Mouse (Mus musculus): ENCODE data around the gene B230104I21Rik. TPM values are rescaled to one million over a fixed set of nuclear protein-coding genes. Genes with fewer than 3 reads are reported as not detected.

Gene B230104I21Rik
- total RNA-seq, 1 experiment from 2014 or later, result not detected

DNA sequence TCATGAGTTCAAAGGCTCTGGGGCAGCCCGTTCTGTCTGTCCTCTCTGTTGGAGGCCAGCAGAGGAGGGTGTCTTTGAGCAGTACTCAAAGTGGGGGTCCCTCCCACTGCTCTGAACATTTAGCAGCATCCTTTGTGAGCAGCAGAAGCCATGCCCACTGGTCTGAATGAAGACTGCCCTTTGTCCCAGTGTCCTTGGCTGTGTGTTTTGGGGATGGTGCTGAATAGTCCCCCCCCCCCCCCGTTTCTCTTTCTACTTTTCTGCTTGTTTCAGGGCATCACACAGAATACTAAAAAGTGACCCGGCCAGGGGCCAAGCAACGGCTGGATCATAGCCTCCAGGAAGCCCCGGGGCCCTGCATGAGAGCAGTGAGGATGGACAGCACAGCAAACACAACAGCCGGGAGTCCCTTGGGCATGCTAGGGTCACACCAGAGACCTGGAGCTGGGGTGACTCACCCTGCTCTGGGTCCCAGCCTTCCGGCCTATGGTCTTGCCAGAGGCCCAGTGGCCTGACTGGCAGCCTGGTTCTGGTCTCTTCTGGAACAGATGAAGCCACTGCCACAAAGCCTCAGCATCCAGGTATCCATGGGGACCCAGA, 58.3 kb downstream of the B230104I21Rik start:
- DNase-seq, result no peak

- no peak for DNase-seq
Measured at GRCm38 (mm10) chr4:154396652-154397301, 60.9 kb downstream of the B230104I21Rik start.

Other genes starting within 250 kb of the B230104I21Rik start
- not detected in 2 replicates for gene Trp73, start 195.9 kb upstream of the B230104I21Rik start, total RNA-seq (2021)
- gene Wrap73, start 193.8 kb upstream of the B230104I21Rik start, total RNA-seq (2021), result 16.1 and 21.1 TPM in 2 replicates
- gene Tprgl, start 175.5 kb upstream of the B230104I21Rik start, total RNA-seq (2021), result 143 and 163 TPM in 2 replicates
- 1.9 and 2.2 TPM in 2 replicates for gene Megf6, start 165.4 kb upstream of the B230104I21Rik start, total RNA-seq (2021)
- gene Arhgef16, start 34.5 kb upstream of the B230104I21Rik start, total RNA-seq (2021), result 0.21 and 0.62 TPM in 2 replicates

Data from adrenal gland, postnatal 25 days (tissue).